Mouse (Mus musculus): ENCODE data around the gene AW822073. TPM values are rescaled to one million over a fixed set of nuclear protein-coding genes. Genes with fewer than 3 reads are reported as not detected.

The AW822073 gene
- polyA plus RNA-seq (2014; fragmentation: Illumina TruSeq; extraction: RNeasy Lipid Tissue Mini Kit (QIAGEN cat#74804); ENCODE audit: low read depth, low replicate concordance), result not detected

DNA sequence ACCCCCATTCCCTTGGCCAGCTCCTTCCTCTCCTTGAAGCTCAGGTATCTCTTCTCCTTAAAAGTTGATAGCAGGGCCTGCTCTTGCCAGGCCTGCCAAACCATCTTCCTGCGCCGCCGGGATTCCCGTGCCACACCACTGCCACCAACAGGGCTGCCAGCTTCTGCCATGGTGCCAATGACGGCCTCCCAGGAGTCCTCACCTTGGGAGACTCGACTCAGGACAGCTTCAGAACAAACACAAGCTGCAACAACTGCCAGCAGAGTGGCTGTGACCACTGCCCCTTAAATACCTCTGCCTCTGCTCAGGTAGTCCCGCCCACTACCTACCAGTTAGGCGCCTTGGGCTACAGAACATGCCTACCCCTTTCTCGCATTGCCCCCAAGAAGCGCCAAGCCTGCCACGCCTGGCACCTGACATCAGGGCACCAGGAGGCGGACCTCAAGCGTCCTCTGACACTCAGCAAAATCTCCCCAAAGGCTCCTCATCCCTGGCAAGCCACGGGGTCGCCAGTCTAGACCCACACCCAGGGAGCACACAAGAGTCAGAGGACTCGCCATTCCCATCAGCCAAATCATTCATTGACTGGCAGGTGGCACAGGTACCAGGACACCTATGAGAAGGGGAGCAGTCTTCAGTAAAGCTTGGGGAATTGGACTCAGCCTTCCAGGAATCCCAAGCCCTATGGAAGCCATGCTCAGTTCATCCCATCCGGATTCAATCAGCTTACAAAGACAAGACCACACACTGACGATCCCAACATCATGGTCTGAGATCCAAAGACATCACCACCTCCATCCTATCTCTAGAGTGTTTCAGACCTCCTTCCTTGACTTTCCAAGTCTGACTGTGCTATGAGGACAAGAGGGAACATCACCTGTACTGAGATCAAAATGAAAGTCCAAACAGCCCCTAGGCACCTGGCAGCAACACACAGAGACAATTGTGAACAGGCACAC lies at the start of gene AW822073:
AW822073 (minus strand) TSS at position 104 of the 959 bp plus-strand sequence.

GRCm38 (mm10) chr10:58255213-58255892 lies 30.6 kb upstream of the AW822073 start, which contains the start of gene Gcc2:
Gene Gcc2, plus strand, starts transcription at chr10:58255497.

GRCm38 (mm10) chr10:58236613-58237012 lies 11.9 kb upstream of the AW822073 start, which contains the start of gene Gm4981:
Gene Gm4981, minus strand, starts transcription at chr10:58236701.

GRCm38 (mm10) chr10:58232641-58232969 lies 7.9 kb upstream of the AW822073 start, which contains the start of gene Duxf3:
Gene Duxf3, minus strand, starts transcription at chr10:58232675.

Other genes with a start within 250 kb of the AW822073 start
- not detected for gene Duxf3, start 7.7 kb upstream of the AW822073 start, polyA plus RNA-seq (2014; fragmentation: Illumina TruSeq; extraction: RNeasy Lipid Tissue Mini Kit (QIAGEN cat#74804); ENCODE audit: low read depth, low replicate concordance)
- gene Gm4981, start 11.8 kb upstream of the AW822073 start, polyA plus RNA-seq (2014; fragmentation: Illumina TruSeq; extraction: RNeasy Lipid Tissue Mini Kit (QIAGEN cat#74804); ENCODE audit: low read depth, low replicate concordance), result not detected
- gene Gcc2, start 30.6 kb upstream of the AW822073 start, polyA plus RNA-seq (2014; fragmentation: Illumina TruSeq; extraction: RNeasy Lipid Tissue Mini Kit (QIAGEN cat#74804); ENCODE audit: low read depth, low replicate concordance), result 152 TPM
- 213 TPM for gene Lims1, start 98.5 kb upstream of the AW822073 start, polyA plus RNA-seq (2014; fragmentation: Illumina TruSeq; extraction: RNeasy Lipid Tissue Mini Kit (QIAGEN cat#74804); ENCODE audit: low read depth, low replicate concordance)
- 140 TPM for gene Ranbp2, start 222.0 kb upstream of the AW822073 start, polyA plus RNA-seq (2014; fragmentation: Illumina TruSeq; extraction: RNeasy Lipid Tissue Mini Kit (QIAGEN cat#74804); ENCODE audit: low read depth, low replicate concordance)